Mouse (Mus musculus) megakaryocyte, embryonic 14.5 days (primary cell): ENCODE results near the gene Acly.

Source experiments
- FLI1 ChIP-seq: IDR thresholded peaks from 2 replicates; pipeline ENCODE4 v1.6.1; 2012; ENCODE audit warnings: low read length, inconsistent platforms, mixed read lengths
- GATA1 ChIP-seq: IDR thresholded peaks from 3 replicates; pipeline ENCODE4 v1.6.1; 2012; ENCODE audit warnings: mixed read lengths, low read length, inconsistent platforms, borderline replicate concordance

DNA sequence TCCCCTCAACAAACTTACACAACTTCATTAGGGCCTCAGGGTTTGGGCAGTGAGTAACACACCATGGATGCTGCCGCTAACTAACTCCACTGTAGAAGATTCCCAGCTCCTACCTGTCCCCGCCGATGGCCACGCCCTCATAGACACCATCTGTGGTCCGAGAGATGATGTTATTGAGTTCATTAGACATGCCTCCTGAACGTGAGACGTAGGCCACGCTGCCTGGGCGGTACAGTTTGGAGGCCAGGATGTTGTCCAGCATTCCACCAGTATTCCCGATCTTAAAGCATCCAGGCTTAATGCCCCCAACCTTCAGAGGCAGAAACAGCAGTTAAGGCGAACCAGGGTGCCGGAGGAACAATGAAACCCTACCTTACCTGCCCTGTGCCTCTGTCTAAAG, 34.0 kb downstream of the Acly start:
- TF ChIP-seq FLI1 (no peak), GATA1 (no peak)
